Mouse (Mus musculus) midbrain, embryonic 12.5 days (tissue): Measurements from ENCODE around the gene Hat1. TPM values are rescaled to one million over a fixed set of nuclear protein-coding genes. Genes with fewer than 3 reads are reported as not detected.

Source experiments
- ATAC-seq: fragments of 200-750 bp; cut with Nextera tagmentation; 2 replicates; pipeline ENCODE4 v1.8.0; 2017; ENCODE audit warnings: low read depth, moderate TSS enrichment, moderate library complexity; ENCODE audit not compliant: low FRiP score
- H3K27ac ChIP-seq: fragments of 300-500 bp; sonication (generic); replicated peaks from 2 replicates; pipeline ENCODE4 v1.5.1; 2016; ENCODE audit warnings: mild to moderate bottlenecking
- H3K27me3 ChIP-seq: fragments of 300-500 bp; sonication (generic); 2 replicates; pipeline ENCODE4 v1.6.1; 2016; ENCODE audit warnings: mild to moderate bottlenecking
- H3K36me3 ChIP-seq: fragments of 300-500 bp; sonication (generic); 2 replicates; pipeline ENCODE4 v1.6.1; 2016
- H3K4me1 ChIP-seq: fragments of 300-500 bp; sonication (generic); 2 replicates; pipeline ENCODE4 v1.6.1; 2016
- H3K4me2 ChIP-seq: fragments of 300-500 bp; sonication (generic); replicated peaks from 2 replicates; pipeline ENCODE4 v1.6.1; 2016; ENCODE audit warnings: mild to moderate bottlenecking, moderate library complexity
- H3K4me3 ChIP-seq: fragments of 300-500 bp; sonication (generic); 2 replicates; pipeline ENCODE4 v1.5.1; 2016; ENCODE audit warnings: mild to moderate bottlenecking
- H3K9ac ChIP-seq: fragments of 300-500 bp; sonication (generic); replicated peaks from 2 replicates; pipeline ENCODE4 v1.6.1; 2016; ENCODE audit warnings: mild to moderate bottlenecking, moderate library complexity
- H3K9me3 ChIP-seq: fragments of 300-500 bp; sonication (generic); 2 replicates; pipeline ENCODE4 v1.6.1; 2016; ENCODE audit warnings: mild to moderate bottlenecking
- WGBS: fragments of 180-500 bp; shearing (Covaris S2); methylation state at CpG from one replicate; pipeline ENCODE4 v1.1.7; 2016; 5-methylcytosine and 5-hydroxymethylcytosine counted together
- polyA plus RNA-seq: library from polyadenylated mRNA; unstranded; fragments of >200 nt; fragmentation: Nextera tagmentation; extraction: Ambion mirVana; gene quantifications from 2 replicates; pipeline ENCODE4 v1.2.1, GENCODE M21; 2016

The Hat1 gene
- polyA plus RNA-seq, 1 experiment from 2014 or later = 137 TPM

- no peaks in the 10 kb centered on the region for H3K9me3 ChIP-seq
- H3K36me3 ChIP-seq = no peaks in the 10 kb centered on the region
- H3K27me3 ChIP-seq = no peaks in the 10 kb centered on the region
- 38% methylated on average over 11 of the region's 11 CpGs for WGBS
- no peak for ATAC-seq
- H3K4me3 ChIP-seq = no peak overlapping the region
- no peak overlapping the region for H3K27ac ChIP-seq
- no peak overlapping the region for H3K4me2 ChIP-seq
- H3K9ac ChIP-seq = no peak overlapping the region
- 0 out of 2 replicates have a peak, but pooled peaks cover 4% of the 10 kb centered on the region for H3K4me1 ChIP-seq
These were observed 4.9 kb upstream of the Hat1 start for GRCm38 (mm10) chr2:71383890-71384289.

GRCm38 (mm10) chr2:71387766-71388165, 992 bp upstream of the Hat1 start:
- H3K4me3 ChIP-seq = no peak overlapping the region
- WGBS = 95% methylated on average over 6 of the region's 6 CpGs
- H3K9ac ChIP-seq = no peak overlapping the region
- H3K9me3 ChIP-seq = no peaks in the 10 kb centered on the region
- H3K27me3 ChIP-seq = no peaks in the 10 kb centered on the region
- H3K36me3 ChIP-seq = peaks cover 16% of the 10 kb centered on the region
- H3K27ac ChIP-seq = no peak overlapping the region
- H3K4me2 ChIP-seq = no peak overlapping the region
- no peak for ATAC-seq
- H3K4me1 ChIP-seq = peaks cover 11% of the 10 kb centered on the region

DNA sequence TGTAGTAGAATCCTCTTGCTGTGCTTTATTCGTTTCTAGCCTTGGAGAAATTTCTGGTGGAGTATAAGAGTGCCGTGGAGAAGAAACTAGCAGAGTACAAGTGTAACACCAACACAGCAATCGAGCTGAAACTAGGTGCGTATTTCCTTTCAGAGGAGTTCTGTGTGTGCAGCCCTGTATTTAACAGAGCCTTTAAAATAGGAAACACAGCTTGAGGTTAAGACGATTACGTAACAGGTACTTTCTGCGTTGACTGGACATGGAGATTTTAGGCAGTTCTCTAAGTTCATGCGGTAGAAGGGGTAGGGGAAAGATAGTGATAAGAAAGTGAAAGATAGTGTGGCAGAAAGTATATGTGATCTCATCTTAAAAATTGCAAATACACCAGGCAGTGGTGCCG, 1.1 kb downstream of the Hat1 start:
- Histone ChIP-seq H3K4me2 (peak overlapping the region; percentile 86), H3K36me3 (peaks cover 23% of the 10 kb centered on the region), H3K27ac (no peak overlapping the region), H3K9ac (peak overlapping the region; percentile 80), H3K9me3 (no peaks in the 10 kb centered on the region), H3K4me1 (peaks cover 14% of the 10 kb centered on the region), H3K27me3 (no peaks in the 10 kb centered on the region), H3K4me3 (peak overlapping the region; percentile 92)
- WGBS = 70% methylated on average over 9 of the region's 9 CpGs
- ATAC-seq = no peak

DNA sequence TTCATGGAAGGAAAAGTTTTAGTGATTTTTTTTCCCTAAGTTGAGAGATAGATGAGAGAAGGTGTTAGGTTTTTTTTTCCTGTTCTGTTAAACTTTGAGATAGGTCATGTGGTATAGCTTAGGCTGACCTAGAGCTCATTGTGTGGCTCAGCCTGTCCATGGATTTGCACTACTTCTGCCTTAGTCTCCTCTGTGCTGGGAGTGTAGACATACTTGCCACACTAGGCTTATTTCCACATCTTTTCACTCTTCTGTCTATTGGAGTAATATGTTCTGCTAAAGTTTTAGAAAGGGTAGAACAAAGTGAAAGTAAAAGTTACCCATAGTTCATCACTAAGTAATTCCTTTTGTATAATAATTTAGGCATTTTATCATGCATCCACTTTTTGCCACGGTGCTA, 16.9 kb downstream of the Hat1 start:
- Histone ChIP-seq H3K27ac (no peak overlapping the region), H3K4me3 (no peak overlapping the region), H3K9ac (no peak overlapping the region), H3K4me1 (no peaks in the 10 kb centered on the region), H3K27me3 (no peaks in the 10 kb centered on the region), H3K4me2 (no peak overlapping the region), H3K36me3 (peaks cover 34% of the 10 kb centered on the region), H3K9me3 (no peaks in the 10 kb centered on the region)
- no peak for ATAC-seq
- 92% methylated on average over 1 of the region's 1 CpGs for WGBS

DNA sequence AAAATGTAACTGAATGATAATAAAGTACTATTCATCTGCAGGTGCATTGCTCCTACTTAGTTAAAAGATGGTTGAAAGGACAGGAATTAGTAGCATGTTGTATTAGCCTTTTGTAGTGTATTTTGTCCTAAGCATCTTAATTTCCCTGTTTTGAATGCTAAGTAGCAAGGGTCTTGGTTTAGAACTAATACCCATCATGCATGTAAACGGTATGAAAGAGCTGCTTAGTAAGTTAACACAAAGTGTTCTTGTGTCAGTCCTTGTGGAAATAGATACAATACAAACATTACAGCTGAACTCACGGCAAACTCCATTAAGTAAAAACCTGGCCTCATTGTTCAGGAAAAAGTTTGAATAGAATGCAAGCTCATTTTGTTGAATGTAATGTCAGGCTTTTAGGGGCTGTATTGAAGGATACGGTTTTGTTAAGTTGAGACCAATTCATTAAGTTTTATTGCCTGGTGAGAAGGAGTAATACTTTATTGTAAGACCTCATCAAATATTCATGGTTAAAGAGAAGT, 30.1 kb downstream of the Hat1 start:
- Histone ChIP-seq H3K4me3 (no peak overlapping the region), H3K9ac (no peak overlapping the region), H3K27ac (no peak overlapping the region), H3K4me1 (no peaks in the 10 kb centered on the region; the same call in 1 of the 2 replicates), H3K4me2 (no peak overlapping the region), H3K9me3 (no peaks in the 10 kb centered on the region), H3K36me3 (peaks cover 11% of the 10 kb centered on the region), H3K27me3 (no peaks in the 10 kb centered on the region)
- 34% methylated on average over 3 of the region's 3 CpGs for WGBS
- ATAC-seq = no peak

GRCm38 (mm10) chr2:71419408-71419807, 30.6 kb downstream of the Hat1 start:
- Histone ChIP-seq H3K4me1 (no peaks in the 10 kb centered on the region; the same call in 1 of the 2 replicates), H3K4me2 (no peak overlapping the region), H3K27me3 (no peaks in the 10 kb centered on the region), H3K9ac (no peak overlapping the region), H3K4me3 (no peak overlapping the region), H3K9me3 (no peaks in the 10 kb centered on the region), H3K36me3 (peaks cover 7% of the 10 kb centered on the region), H3K27ac (no peak overlapping the region)
- no peak for ATAC-seq
- 69% methylated on average over 3 of the region's 3 CpGs for WGBS

DNA sequence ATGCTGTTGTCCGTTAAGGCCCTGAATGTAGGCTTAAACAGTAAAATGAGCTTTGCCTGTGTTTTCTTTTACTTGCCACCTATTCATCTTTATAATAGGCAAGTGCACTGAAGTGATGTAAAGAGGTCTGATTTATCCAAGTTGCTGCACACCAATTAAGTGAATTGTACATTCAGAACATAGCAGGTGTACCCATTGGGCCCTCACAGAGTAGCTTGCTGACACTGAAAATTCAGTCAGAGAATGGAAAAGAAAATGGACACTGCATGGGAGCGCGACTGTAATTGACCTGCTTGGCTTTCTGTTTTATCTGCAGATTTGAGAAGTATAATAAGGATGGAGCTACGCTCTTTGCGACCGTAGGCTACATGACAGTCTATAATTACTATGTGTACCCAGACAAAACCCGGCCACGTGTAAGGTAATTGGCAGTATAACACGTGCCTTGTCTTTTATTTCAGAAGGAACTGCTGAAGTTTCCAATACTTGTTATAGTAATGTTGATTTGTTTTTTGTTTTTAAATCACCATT, 32.2 kb downstream of the Hat1 start:
- Histone ChIP-seq H3K4me1 (no peaks in the 10 kb centered on the region; the same call in 1 of the 2 replicates), H3K9ac (no peak overlapping the region), H3K4me2 (no peak overlapping the region), H3K9me3 (no peaks in the 10 kb centered on the region), H3K27ac (no peak overlapping the region), H3K27me3 (no peaks in the 10 kb centered on the region), H3K36me3 (peaks cover 7% of the 10 kb centered on the region), H3K4me3 (no peak overlapping the region)
- 75% methylated on average over 9 of the region's 9 CpGs for WGBS
- ATAC-seq = peak; percentile 27; the same call in 1 of the 2 replicates

GRCm38 (mm10) chr2:71424545-71424944, 35.8 kb downstream of the Hat1 start:
- Histone ChIP-seq H3K36me3 (peaks cover 16% of the 10 kb centered on the region), H3K27me3 (no peaks in the 10 kb centered on the region), H3K4me3 (no peak overlapping the region), H3K9ac (no peak overlapping the region), H3K27ac (no peak overlapping the region), H3K4me1 (no peaks in the 10 kb centered on the region), H3K9me3 (no peaks in the 10 kb centered on the region), H3K4me2 (no peak overlapping the region)
- 85% methylated on average over 4 of the region's 4 CpGs for WGBS
- no peak for ATAC-seq

DNA sequence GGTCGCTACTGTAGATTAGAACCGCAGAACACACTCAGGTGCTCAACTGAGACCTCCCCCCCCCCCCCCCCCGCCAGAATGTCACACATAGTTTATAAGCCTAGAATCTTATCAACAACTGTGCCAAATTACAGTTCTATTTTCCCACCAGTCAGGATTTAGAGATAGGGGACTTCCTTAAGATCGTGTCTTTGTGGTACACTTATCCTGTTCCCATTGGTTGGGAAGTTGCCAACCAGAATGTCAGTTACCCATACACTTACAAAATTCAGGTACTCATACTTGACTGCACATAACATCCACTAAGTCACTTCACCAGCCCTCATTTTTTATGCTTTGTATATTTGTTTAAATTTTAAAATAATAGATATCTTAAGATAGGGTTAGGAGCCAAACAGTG, 46.7 kb downstream of the Hat1 start:
- H3K27ac ChIP-seq = no peak overlapping the region
- no peak overlapping the region for H3K4me2 ChIP-seq
- no peak for ATAC-seq
- no peaks in the 10 kb centered on the region for H3K27me3 ChIP-seq
- peaks cover 41% of the 10 kb centered on the region for H3K36me3 ChIP-seq
- H3K9ac ChIP-seq = no peak overlapping the region
- no peaks in the 10 kb centered on the region for H3K4me1 ChIP-seq
- WGBS = 91% methylated on average over 4 of the region's 4 CpGs
- no peaks in the 10 kb centered on the region for H3K9me3 ChIP-seq
- H3K4me3 ChIP-seq = no peak overlapping the region

DNA sequence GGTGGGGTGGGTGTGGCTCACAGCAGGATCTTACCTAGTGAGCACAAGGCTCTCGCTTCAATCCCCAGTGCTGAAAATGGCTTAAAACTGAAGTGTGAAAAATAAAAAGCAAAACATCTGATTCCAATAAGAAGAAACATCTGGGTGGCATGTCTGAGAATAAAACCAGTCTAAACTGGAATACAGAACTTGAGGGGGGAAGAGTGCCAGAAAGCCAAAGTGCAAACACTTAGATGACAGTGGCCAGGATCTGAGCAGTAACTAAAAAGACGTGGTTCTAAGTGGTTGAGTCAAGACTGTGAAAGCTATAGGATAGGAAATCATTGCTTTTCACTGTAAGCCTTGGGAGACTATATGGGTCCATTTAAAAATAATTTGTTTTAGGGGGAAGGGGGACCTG, 54.6 kb downstream of the Hat1 start:
- ATAC-seq = no peak
- Histone ChIP-seq H3K4me1 (peaks cover 9% of the 10 kb centered on the region), H3K36me3 (peaks cover 14% of the 10 kb centered on the region; the same call in 1 of the 2 replicates), H3K27me3 (peaks cover 5% of the 10 kb centered on the region; the same call in 1 of the 2 replicates), H3K4me2 (no peak overlapping the region), H3K4me3 (no peak overlapping the region), H3K27ac (no peak overlapping the region), H3K9me3 (no peaks in the 10 kb centered on the region), H3K9ac (no peak overlapping the region)
- 38% methylated on average over 2 of the region's 2 CpGs for WGBS

DNA sequence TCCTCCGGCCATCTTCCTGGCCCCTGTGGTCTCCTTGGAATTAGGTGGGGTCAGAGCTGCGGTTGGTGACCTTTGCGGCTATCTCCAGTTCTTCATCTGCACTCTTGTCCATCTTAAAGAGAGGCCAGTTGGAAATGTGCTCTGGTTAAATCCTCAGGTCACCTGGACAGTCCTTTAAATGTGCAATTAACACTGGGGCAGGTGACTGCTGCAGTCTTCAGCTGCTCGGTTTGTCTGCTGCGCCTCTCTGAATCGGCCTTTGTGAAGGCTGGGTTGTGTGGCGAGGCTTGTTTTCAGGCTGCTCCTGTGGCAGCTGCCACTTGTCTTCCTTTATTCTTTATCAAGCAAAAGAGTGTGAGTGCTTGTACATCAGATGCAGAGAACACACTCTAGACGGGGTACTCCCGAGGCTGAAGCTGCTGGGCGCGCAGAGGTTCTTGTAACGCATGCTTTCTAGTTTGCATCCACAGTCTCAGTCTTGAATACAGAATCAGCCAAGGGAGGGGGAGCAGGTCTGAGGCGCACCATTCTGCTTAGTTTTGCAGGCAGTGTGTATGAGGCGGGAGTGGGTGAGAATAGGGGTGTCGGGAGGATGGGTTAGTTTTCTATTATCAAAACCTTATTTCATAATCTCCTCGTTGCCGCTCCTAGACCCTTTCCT, 56.9 kb downstream of the Hat1 start:
- Histone ChIP-seq H3K27ac (peak overlapping the region; percentile 31), H3K9me3 (no peaks in the 10 kb centered on the region), H3K4me2 (peak overlapping the region; percentile 37), H3K4me1 (peaks cover 9% of the 10 kb centered on the region), H3K27me3 (peaks cover 5% of the 10 kb centered on the region; the same call in 1 of the 2 replicates), H3K36me3 (peaks cover 5% of the 10 kb centered on the region; the same call in 1 of the 2 replicates), H3K9ac (0 out of 2 replicates have a peak overlapping the region, but pooled peaks have one; percentile 20), H3K4me3 (no peak overlapping the region)
- WGBS = 35% methylated on average over 17 of the region's 17 CpGs
- peak; percentile 49; the same call in 1 of the 2 replicates for ATAC-seq

DNA sequence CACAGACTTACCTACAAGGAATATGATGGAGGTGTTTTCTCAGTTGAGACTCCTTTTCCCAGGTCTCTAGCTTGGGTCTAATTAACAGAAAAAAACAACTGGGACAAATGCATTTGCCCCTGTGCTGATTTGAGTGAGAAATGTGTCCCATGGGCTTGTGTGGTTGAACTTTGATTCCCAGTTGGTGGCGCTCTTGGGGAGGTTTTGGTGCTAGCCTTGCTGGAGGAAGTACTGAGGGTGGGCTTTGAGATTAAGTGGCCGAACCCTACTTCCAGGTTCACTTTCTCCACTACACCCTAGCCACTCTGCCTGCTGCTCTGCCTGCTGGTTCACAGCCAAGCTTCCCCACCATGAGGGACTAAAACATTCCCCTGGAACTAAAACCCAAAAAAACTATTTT, 60.8 kb downstream of the Hat1 start:
- 9% methylated on average over 2 of the region's 2 CpGs for WGBS
- Histone ChIP-seq H3K4me2 (no peak overlapping the region), H3K4me1 (peaks cover 18% of the 10 kb centered on the region), H3K4me3 (no peak overlapping the region), H3K9ac (no peak overlapping the region), H3K27ac (no peak overlapping the region), H3K36me3 (no peaks in the 10 kb centered on the region), H3K27me3 (peaks cover 18% of the 10 kb centered on the region; the same call in 1 of the 2 replicates), H3K9me3 (no peaks in the 10 kb centered on the region)
- no peak for ATAC-seq
